8 mouse cellular contexts compared by ENCODE assay signal in genomic region chr15:82046246-82046891, GRCm38 (mm10). TPM values are rescaled to one million over a fixed set of nuclear protein-coding genes. Genes with fewer than 3 reads are reported as not detected.
DNase-seq lines count a peak whose midpoint lies in the region; ATAC-seq lines count a peak whose summit lies in the region.

No protein-coding gene starts in this region.

- H3K4me3 ChIP-seq in heart, embryonic 14.5 days (ENCODE audit: control insufficient read depth in 1 of 2, insufficient read depth in 1 of 2, low read depth in 1 of 2, low read length in 2 of 2), result peak overlapping the region; percentile 86 to 89
- peak overlapping the region; percentile 96 for H3K4me3 ChIP-seq in liver, embryonic 16.5 days (ENCODE audit: low read depth, low read length)

- no peak for DNase-seq in heart, adult 11 months
- peak; percentile 34 for DNase-seq in ES-CJ7 (ENCODE audit: low read depth, low spot score)
- DNase-seq in embryo, embryonic 11 days, result peak; percentile 22
- peak; percentile 51 for DNase-seq in induced T-regulatory cell, adult 2 months (ENCODE audit: low read depth)
- peak; percentile 68 for DNase-seq in testis, postnatal 10 days (ENCODE audit: low spot score)
- no peak for DNase-seq in left cerebral cortex, postnatal 14 days (ENCODE audit: low spot score in 2 of 2)

- peaks cover 4 to 12% of the 10 kb centered on the region in 2 experiments; a peak in 3 of 4 replicates for H3K4me1 ChIP-seq in heart, embryonic 14.5 days (ENCODE audit: control insufficient read depth in 2 of 2, insufficient read depth in 2 of 2, low read length in 2 of 2)
- peaks cover 13% of the 10 kb centered on the region for H3K4me1 ChIP-seq in liver, embryonic 16.5 days (ENCODE audit: control insufficient read depth, low read depth, low read length)

- H3K27ac ChIP-seq in heart, embryonic 14.5 days (replicated peaks in 1 of 2; ENCODE audit: control insufficient read depth in 1 of 2, insufficient read depth in 1 of 2, low read depth in 2 of 2, low read length in 2 of 2), result peak overlapping the region in 1 of 2 experiments; percentile 66; a peak in 2 of 4 replicates
- peak overlapping the region; percentile 83; the same call in 1 of the 2 replicates for H3K27ac ChIP-seq in liver, embryonic 16.5 days (ENCODE audit: low read length)

- intact Hi-C loops in left cerebral cortex, postnatal 14 days (cut with DNase I), result no loop called here

- no peaks in the 10 kb centered on the region for H3K9me3 ChIP-seq in heart, embryonic 14.5 days (ENCODE audit: control insufficient read depth, low read length)
- no peaks in the 10 kb centered on the region for H3K9me3 ChIP-seq in liver, embryonic 16.5 days (replicated peaks; ENCODE audit: control insufficient read depth, low read length)

- H3K27me3 ChIP-seq in heart, embryonic 14.5 days (ENCODE audit: control insufficient read depth, insufficient read depth, low read length), result 0 out of 2 replicates have a peak, but pooled peaks cover 3% of the 10 kb centered on the region
- H3K27me3 ChIP-seq in liver, embryonic 16.5 days (ENCODE audit: control insufficient read depth, insufficient read depth, low read depth, low read length), result no peaks in the 10 kb centered on the region

- peaks cover 22% of the 10 kb centered on the region for H3K36me3 ChIP-seq in heart, embryonic 14.5 days (ENCODE audit: control insufficient read depth, insufficient read depth, low read length)
- peaks cover 13% of the 10 kb centered on the region; the same call in 1 of the 2 replicates for H3K36me3 ChIP-seq in liver, embryonic 16.5 days (ENCODE audit: control insufficient read depth, insufficient read depth)

- peak overlapping the region; percentile 96 for H3K9ac ChIP-seq in heart, embryonic 14.5 days (ENCODE audit: low read length)
- peak overlapping the region; percentile 93 for H3K9ac ChIP-seq in liver, embryonic 16.5 days (ENCODE audit: low read depth, low read length)

- peak overlapping the region; percentile 83 for H3K4me2 ChIP-seq in heart, embryonic 14.5 days (ENCODE audit: low read length)
- peak overlapping the region; percentile 82 for H3K4me2 ChIP-seq in liver, embryonic 16.5 days (ENCODE audit: low read depth, low read length)

- peak; percentile 42 for ATAC-seq in heart, embryonic 14.5 days (ENCODE audit: insufficient number of reproducible peaks, insufficient read depth, low FRiP score, low read depth)
- peak; percentile 19 for ATAC-seq in liver, embryonic 16.5 days (ENCODE audit: low read depth)

- under 1% methylated on average over 26 of the region's 26 CpGs for WGBS in heart, embryonic 14.5 days
- WGBS in liver, embryonic 16.5 days (ENCODE audit: insufficient replicate concordance), result under 1% methylated on average over 26 of the region's 26 CpGs

RNA-seq across cellular contexts. Expression of gene Snu13, which starts 1.0 kb away (rescaled TPM):
- 160 and 178 TPM in 2 replicates for polyA plus RNA-seq in heart, embryonic 14.5 days (2014; fragmentation: Nextera tagmentation; extraction: Ambion mirVana)
- polyA plus RNA-seq in liver, embryonic 16.5 days (2015; fragmentation: Nextera tagmentation; extraction: Ambion mirVana), result 111 and 121 TPM in 2 replicates
- 100 to 1,000 TPM in 1 of 2 experiments, 10 to 100 TPM in 1; 91.1 to 102 TPM for total RNA-seq in left cerebral cortex, postnatal 14 days (2021)

RNA-seq across cellular contexts. Expression of gene 4930407I10Rik, which starts 12.6 kb away (rescaled TPM):
- polyA plus RNA-seq in heart, embryonic 14.5 days (2014; fragmentation: Nextera tagmentation; extraction: Ambion mirVana), result not detected in 2 replicates
- polyA plus RNA-seq in liver, embryonic 16.5 days (2015; fragmentation: Nextera tagmentation; extraction: Ambion mirVana), result not detected in 2 replicates
- not detected for total RNA-seq in left cerebral cortex, postnatal 14 days (2021)

RNA-seq across cellular contexts. Expression of gene Desi1, which starts 12.7 kb away (rescaled TPM):
- polyA plus RNA-seq in heart, embryonic 14.5 days (2014; fragmentation: Nextera tagmentation; extraction: Ambion mirVana), result 19.8 and 21.8 TPM in 2 replicates
- polyA plus RNA-seq in liver, embryonic 16.5 days (2015; fragmentation: Nextera tagmentation; extraction: Ambion mirVana), result 10.7 and 11.5 TPM in 2 replicates
- 100 to 1,000 TPM; 103 to 117 TPM for total RNA-seq in left cerebral cortex, postnatal 14 days (2021)

RNA-seq across cellular contexts. Expression of gene Mei1, which starts 23.4 kb away (rescaled TPM):
- not detected in 2 replicates for polyA plus RNA-seq in heart, embryonic 14.5 days (2014; fragmentation: Nextera tagmentation; extraction: Ambion mirVana)
- polyA plus RNA-seq in liver, embryonic 16.5 days (2015; fragmentation: Nextera tagmentation; extraction: Ambion mirVana), result not detected in 2 replicates
- total RNA-seq in left cerebral cortex, postnatal 14 days (2021), result under 1 TPM; 0.72 to 0.79 TPM

RNA-seq across cellular contexts. Expression of gene Xrcc6, which starts 58.7 kb away (rescaled TPM):
- 57.7 and 64.1 TPM in 2 replicates for polyA plus RNA-seq in heart, embryonic 14.5 days (2014; fragmentation: Nextera tagmentation; extraction: Ambion mirVana)
- polyA plus RNA-seq in liver, embryonic 16.5 days (2015; fragmentation: Nextera tagmentation; extraction: Ambion mirVana), result 48.4 and 52.7 TPM in 2 replicates
- total RNA-seq in left cerebral cortex, postnatal 14 days (2021), result 10 to 100 TPM; 18.7 to 23.9 TPM

Comparison
In these comparisons a context has a peak if more than half of its experiments do, and no peak if none do; other contexts are left out.
1. DNase-seq: peak in ES-CJ7 (single experiment), embryo, embryonic 11 days (single experiment), induced T-regulatory cell, adult 2 months (single experiment) and testis, postnatal 10 days (single experiment); none in heart, adult 11 months (single experiment) and left cerebral cortex, postnatal 14 days (0 of 2).